Mouse (Mus musculus): ENCODE data around the gene Tmprss4.

Gene Tmprss4

GRCm38 (mm10) chr9:45136442-45137169 is 67.3 kb downstream of the Tmprss4 start:
- no peak for DNase-seq

GRCm38 (mm10) chr9:45133484-45134310 is 70.2 kb downstream of the Tmprss4 start:
- DNase-seq: peak; percentile 84

GRCm38 (mm10) chr9:45130119-45130518 is 73.8 kb downstream of the Tmprss4 start:
- peak; percentile 51 for DNase-seq

- peak; percentile 62 for DNase-seq
Measured at GRCm38 (mm10) chr9:45126941-45127340, 77.0 kb downstream of the Tmprss4 start.

GRCm38 (mm10) chr9:45125211-45125610 is 78.7 kb downstream of the Tmprss4 start:
- no peak for DNase-seq
